Mouse (Mus musculus): ENCODE data around the gene Pdilt. TPM values are rescaled to one million over a fixed set of nuclear protein-coding genes. Genes with fewer than 3 reads are reported as not detected.
"Not testable (repeated sequence)": the region's sequence is repeated elsewhere in the genome, so short reads cannot be mapped to it uniquely, and the experiment has no call there.

Gene Pdilt
- not detected in 2 replicates for polyA plus RNA-seq (2015; fragmentation: Nextera tagmentation; extraction: Ambion mirVana)

DNA sequence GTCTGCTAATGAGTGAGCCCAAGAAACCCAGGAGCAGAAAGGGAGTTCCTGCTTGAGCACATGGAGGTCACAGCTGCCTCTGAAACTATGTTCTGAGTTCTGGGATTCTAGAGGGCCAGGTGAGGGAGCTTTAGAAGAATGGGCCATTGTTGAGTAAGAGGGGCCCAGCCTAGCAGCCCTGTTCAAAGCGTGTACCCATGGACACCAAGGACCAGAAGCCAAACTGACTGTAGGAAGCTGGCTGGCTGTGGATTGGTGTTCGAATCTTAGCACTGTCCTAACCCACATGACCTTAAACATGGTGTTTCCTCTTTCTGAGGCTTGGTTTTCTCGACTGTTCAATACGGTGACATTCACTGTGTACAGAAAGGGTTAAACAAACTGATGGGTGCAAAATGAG lies at the start of gene Pdilt:
Pdilt (minus strand) TSS at position 101 of the 400 bp plus-strand sequence.
- Histone ChIP-seq H3K4me2 (no peak within 1 kb of the TSS), H3K4me3 (replicated peaks) (no peak within 1 kb of the TSS), H3K27ac (no peak within 1 kb of the TSS), H3K4me1 (replicated peaks) (0 out of 2 replicates have a peak, but pooled peaks cover 2% of the 10 kb centered on the region), H3K27me3 (no peaks in the 10 kb centered on the region), H3K36me3 (no peaks in the 10 kb centered on the region), H3K9ac (no peak within 1 kb of the TSS), H3K9me3 (replicated peaks) (no peaks in the 10 kb centered on the region)
- DNase-seq (no peak), ATAC-seq (ENCODE audit: low read depth) (no peak)
- WGBS (ENCODE audit: insufficient replicate concordance) = 51% methylated on average over 4 of the region's 4 CpGs

DNA sequence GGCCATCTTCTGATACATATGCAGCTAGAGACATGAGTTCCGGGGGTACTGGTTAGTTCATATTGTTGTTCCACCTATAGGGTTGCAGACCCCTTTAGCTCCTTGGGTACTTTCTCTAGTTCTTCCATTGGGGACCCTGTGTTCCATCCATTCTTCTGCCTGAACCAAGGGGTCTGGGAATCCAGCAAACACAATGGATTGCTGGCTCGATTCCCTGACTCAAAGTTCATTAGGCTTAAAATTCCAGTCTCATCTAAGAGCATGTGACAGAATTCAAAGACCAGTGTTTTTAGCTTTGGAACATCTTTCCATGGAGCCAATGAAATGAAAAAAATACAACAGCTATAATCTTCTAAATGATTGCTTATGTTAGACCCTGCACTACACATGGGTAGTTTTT lies 39.2 kb upstream of the Pdilt start:
- H3K27ac ChIP-seq; H3K36me3 ChIP-seq; H3K4me1 ChIP-seq (replicated peaks); H3K9ac ChIP-seq; H3K4me3 ChIP-seq (replicated peaks); H3K27me3 ChIP-seq; DNase-seq; ATAC-seq (ENCODE audit: low read depth); H3K4me2 ChIP-seq; H3K9me3 ChIP-seq (replicated peaks): not testable (repeated sequence)
- WGBS (ENCODE audit: insufficient replicate concordance) = 74% methylated on average over 2 of the region's 2 CpGs

DNA sequence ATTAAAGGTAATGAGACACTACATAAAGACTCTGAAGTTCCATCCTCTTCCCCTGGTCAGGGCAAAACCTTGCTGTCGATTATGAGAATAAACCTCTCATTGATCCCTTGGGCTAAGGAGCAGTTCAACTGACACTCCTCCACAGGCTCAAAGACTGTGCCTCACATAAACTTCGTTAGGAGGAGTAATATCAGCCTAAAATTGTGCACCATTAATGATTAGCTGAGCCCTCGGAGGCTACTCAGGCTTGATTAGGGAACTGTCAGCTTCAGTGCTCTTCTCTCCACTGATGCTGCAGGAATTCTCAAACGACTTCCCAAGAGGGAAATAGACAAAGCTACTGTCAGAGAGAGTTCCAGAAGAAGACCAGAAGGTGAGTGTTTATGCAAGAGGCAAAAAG lies 38.2 kb upstream of the Pdilt start:
- Histone ChIP-seq H3K27me3 (no peaks in the 10 kb centered on the region), H3K9ac (no peak overlapping the region), H3K4me1 (replicated peaks) (no peaks in the 10 kb centered on the region), H3K4me3 (replicated peaks) (no peak overlapping the region), H3K27ac (no peak overlapping the region), H3K36me3 (no peaks in the 10 kb centered on the region), H3K4me2 (no peak overlapping the region), H3K9me3 (replicated peaks) (no peaks in the 10 kb centered on the region)
- no peak for DNase-seq
- WGBS (ENCODE audit: insufficient replicate concordance) = 36% methylated on average over 4 of the region's 4 CpGs
- ATAC-seq (ENCODE audit: low read depth) = no peak

DNA sequence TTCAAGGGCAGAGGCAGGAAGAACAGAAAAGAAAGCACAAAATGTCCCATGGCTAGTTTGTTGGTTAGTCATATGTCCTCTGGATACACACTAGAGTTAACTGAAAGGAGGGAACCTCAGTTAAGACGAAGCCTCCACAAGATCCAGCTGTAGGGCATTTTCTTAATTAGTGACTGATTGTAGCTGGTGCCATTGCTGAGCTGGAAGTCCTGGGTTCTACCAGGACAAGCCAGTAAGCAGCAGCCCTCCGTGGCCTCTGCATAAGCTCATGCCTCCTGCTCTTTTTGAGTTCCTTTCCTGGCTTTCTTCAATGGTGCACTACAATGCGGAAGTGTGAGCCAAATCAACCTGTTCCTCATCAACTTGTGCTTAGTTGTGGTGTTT lies 37.2 kb upstream of the Pdilt start:
- DNase-seq (no peak), ATAC-seq (ENCODE audit: low read depth) (no peak)
- no peak overlapping the region for H3K4me2 ChIP-seq
- H3K36me3 ChIP-seq = no peaks in the 10 kb centered on the region
- H3K9me3 ChIP-seq (replicated peaks) = no peaks in the 10 kb centered on the region
- H3K9ac ChIP-seq = no peak overlapping the region
- no peak overlapping the region for H3K4me3 ChIP-seq (replicated peaks)
- WGBS (ENCODE audit: insufficient replicate concordance) = 56% methylated on average over 3 of the region's 3 CpGs
- no peaks in the 10 kb centered on the region for H3K4me1 ChIP-seq (replicated peaks)
- no peak overlapping the region for H3K27ac ChIP-seq
- H3K27me3 ChIP-seq = no peaks in the 10 kb centered on the region

DNA sequence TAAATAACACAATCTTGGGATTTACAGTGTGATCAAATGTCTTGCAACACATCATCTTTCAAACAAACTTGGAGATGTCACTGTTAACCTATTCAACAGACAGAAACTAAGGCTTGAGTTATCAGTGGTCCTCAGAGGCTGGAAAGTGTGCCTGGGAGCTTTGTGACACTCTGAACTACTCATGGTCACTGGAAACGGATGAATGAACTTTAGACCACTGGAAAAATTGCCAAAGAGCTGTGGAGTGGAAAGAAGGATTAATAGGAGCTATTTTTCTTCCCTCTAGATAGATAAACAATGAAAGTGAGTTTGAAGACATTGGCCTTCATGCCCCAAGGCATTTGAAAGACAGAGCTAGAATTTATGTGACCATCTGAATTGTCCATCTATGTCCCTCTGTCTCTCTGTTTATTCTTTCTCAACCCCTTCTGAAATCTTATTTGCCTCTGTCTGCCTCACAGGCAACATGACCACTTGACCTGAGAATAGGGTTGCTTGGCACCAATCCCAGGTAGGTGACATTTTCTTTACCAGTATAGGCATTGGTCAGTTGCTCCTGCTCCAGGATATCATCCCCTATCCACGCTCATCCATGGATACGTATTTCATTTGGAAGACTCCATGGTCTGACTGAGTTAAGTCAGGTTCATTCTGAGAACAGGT lies 36.6 kb upstream of the Pdilt start:
- no peak overlapping the region for H3K27ac ChIP-seq
- H3K4me1 ChIP-seq (replicated peaks) = no peaks in the 10 kb centered on the region
- ATAC-seq (ENCODE audit: low read depth) (no peak), DNase-seq (no peak)
- no peak overlapping the region for H3K4me2 ChIP-seq
- H3K9me3 ChIP-seq (replicated peaks) = no peaks in the 10 kb centered on the region
- no peak overlapping the region for H3K9ac ChIP-seq
- H3K27me3 ChIP-seq = no peaks in the 10 kb centered on the region
- no peaks in the 10 kb centered on the region for H3K36me3 ChIP-seq
- H3K4me3 ChIP-seq (replicated peaks) = no peak overlapping the region
- 51% methylated on average over 3 of the region's 3 CpGs for WGBS (ENCODE audit: insufficient replicate concordance)

DNA sequence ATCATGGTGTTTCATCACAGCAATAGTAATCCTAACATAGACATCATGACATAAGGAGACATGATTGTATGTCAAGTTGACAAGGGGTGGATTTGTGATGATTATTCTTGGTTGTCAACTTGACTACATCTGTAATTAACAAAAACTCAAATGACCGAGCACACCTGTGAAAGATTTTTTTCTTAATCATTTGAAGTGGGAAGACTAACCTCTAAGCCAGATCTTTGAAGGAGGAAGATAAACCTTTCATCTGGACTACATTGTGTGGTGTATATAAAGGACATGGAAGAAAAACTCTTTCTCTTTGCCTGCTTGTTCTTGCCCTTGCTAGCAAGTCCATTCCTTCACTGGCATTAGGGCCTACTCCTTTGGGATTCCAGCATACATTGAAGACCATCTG lies 30.8 kb upstream of the Pdilt start, which contains the start of gene Acsm2:
Acsm2 (plus strand) TSS at position 301 of the 400 bp plus-strand sequence.
- WGBS (ENCODE audit: insufficient replicate concordance) = 50% methylated on average over 1 of the region's 1 CpGs
- Histone ChIP-seq H3K4me1 (replicated peaks) (no peaks in the 10 kb centered on the region), H3K9ac (no peak within 1 kb of the TSS), H3K4me3 (replicated peaks) (no peak within 1 kb of the TSS), H3K36me3 (no peaks in the 10 kb centered on the region), H3K27ac (no peak within 1 kb of the TSS), H3K27me3 (no peaks in the 10 kb centered on the region), H3K9me3 (replicated peaks) (no peaks in the 10 kb centered on the region), H3K4me2 (no peak within 1 kb of the TSS)
- ATAC-seq (ENCODE audit: low read depth) = no peak
- DNase-seq = no peak

DNA sequence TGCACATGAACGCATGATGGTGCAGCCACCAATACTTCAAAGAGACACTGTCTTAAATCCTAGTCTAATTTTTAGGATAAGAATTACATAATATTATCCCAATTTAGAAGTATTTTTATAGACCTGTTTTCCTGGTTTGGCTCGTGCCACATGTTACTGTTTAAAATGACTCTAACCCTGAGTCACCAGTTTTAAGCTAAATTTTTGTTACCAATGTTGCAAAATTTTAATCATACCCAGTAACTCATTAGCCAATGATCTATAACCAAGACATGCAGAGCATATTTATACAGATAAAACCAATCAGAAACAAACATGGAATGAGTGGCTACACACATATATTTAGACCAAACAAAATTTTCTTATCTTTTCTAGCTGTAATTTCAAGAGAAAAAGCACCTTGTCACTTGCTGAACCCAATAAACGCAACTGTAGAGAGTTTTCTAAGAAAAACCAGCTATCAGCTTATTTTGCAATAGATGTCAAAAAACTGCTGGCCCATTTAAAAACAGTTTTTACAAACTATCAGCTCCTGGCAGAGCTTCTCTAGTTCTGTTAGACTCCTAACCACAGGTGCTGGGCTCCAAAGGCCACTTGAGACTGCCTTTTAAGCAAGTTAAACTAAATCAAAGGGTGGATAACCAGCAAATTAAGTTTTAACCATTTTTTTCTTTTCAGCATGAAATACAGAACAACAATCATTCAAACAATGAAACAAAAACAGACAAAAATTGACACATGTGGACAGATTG lies 27.4 kb upstream of the Pdilt start:
- Histone ChIP-seq H3K4me3 (replicated peaks) (no peak overlapping the region), H3K4me1 (replicated peaks) (no peaks in the 10 kb centered on the region), H3K9me3 (replicated peaks) (no peaks in the 10 kb centered on the region), H3K27ac (no peak overlapping the region), H3K9ac (no peak overlapping the region), H3K27me3 (no peaks in the 10 kb centered on the region), H3K36me3 (no peaks in the 10 kb centered on the region), H3K4me2 (no peak overlapping the region)
- DNase-seq = no peak
- no peak for ATAC-seq (ENCODE audit: low read depth)
- WGBS (ENCODE audit: insufficient replicate concordance) = 61% methylated on average over 3 of the region's 3 CpGs

DNA sequence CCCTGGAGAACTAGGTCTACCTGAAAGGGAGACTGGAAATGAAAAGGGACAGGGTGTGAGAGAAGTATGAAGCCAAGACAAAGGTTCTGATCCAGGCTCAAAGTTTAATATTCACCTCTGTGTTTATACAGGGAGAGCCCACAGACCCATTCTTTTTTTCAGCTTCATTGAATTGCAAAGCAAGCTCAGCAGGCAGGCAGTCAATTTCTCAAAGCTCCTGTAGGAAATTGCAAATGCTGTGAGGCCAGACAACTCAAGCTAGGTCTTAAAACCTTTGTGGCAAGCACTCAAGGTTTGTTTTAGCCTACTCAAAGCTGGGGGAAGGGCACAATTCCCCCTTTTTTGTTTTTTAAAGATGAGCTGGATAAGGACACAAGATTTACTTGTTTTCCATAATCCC lies 22.3 kb upstream of the Pdilt start:
- ATAC-seq (ENCODE audit: low read depth) = no peak
- no peak overlapping the region for H3K4me2 ChIP-seq
- H3K36me3 ChIP-seq = no peaks in the 10 kb centered on the region
- H3K27ac ChIP-seq = no peak overlapping the region
- H3K4me1 ChIP-seq (replicated peaks) = no peaks in the 10 kb centered on the region
- no peak for DNase-seq
- H3K27me3 ChIP-seq = no peaks in the 10 kb centered on the region
- H3K9me3 ChIP-seq (replicated peaks) = no peaks in the 10 kb centered on the region
- H3K9ac ChIP-seq = no peak overlapping the region
- H3K4me3 ChIP-seq (replicated peaks) = no peak overlapping the region

DNA sequence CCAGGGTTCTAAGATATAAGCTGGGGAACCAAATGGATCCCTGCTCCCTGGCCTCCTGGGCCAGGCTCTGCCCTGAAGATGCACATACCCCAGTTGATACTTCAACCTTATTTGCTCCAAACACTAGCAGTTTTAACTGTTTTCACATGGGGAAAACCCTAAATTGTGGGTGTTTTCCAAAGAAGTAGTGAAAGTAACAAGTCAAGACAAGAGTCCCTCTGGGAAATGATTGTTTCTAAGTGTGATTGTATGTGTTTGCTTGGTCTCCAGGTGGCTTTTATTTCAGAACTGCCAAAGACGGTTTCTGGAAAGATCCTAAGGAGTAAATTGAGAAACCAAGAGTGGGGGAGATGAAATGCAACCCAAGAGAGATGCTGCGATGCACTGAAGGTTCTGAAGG lies 19.2 kb upstream of the Pdilt start:
- no peak overlapping the region for H3K4me3 ChIP-seq (replicated peaks)
- no peak overlapping the region for H3K27ac ChIP-seq
- ATAC-seq (ENCODE audit: low read depth) (no peak), DNase-seq (no peak)
- no peak overlapping the region for H3K9ac ChIP-seq
- no peaks in the 10 kb centered on the region for H3K9me3 ChIP-seq (replicated peaks)
- no peaks in the 10 kb centered on the region for H3K36me3 ChIP-seq
- H3K27me3 ChIP-seq = no peaks in the 10 kb centered on the region
- no peaks in the 10 kb centered on the region for H3K4me1 ChIP-seq (replicated peaks)
- H3K4me2 ChIP-seq = no peak overlapping the region
- 53% methylated on average over 2 of the region's 2 CpGs for WGBS (ENCODE audit: insufficient replicate concordance)

DNA sequence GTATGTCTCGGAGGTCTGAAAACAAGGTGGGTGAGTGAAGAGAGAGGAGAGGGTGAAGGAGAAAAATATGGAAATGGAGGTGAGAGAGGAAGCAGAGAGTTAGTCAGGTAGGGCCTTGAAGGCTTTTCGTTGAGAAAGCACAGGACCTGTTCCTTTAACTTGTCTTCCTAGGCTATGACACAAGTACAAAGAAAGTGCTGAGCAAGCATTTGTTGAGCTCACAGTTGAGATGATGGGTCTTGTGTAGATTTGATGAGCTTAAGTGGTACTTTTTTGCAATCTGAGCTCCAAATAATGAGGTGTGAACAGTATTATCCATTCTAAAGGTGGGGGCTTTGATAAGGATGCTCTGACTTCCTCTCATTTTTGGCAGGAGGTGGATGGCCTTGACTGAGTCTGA lies 11.1 kb upstream of the Pdilt start:
- 52% methylated on average over 2 of the region's 2 CpGs for WGBS (ENCODE audit: insufficient replicate concordance)
- Histone ChIP-seq H3K9me3 (replicated peaks) (no peaks in the 10 kb centered on the region), H3K27me3 (no peaks in the 10 kb centered on the region), H3K4me3 (replicated peaks) (no peak overlapping the region), H3K36me3 (no peaks in the 10 kb centered on the region), H3K4me2 (no peak overlapping the region), H3K27ac (no peak overlapping the region), H3K4me1 (replicated peaks) (no peaks in the 10 kb centered on the region), H3K9ac (no peak overlapping the region)
- DNase-seq (no peak), ATAC-seq (ENCODE audit: low read depth) (no peak)

DNA sequence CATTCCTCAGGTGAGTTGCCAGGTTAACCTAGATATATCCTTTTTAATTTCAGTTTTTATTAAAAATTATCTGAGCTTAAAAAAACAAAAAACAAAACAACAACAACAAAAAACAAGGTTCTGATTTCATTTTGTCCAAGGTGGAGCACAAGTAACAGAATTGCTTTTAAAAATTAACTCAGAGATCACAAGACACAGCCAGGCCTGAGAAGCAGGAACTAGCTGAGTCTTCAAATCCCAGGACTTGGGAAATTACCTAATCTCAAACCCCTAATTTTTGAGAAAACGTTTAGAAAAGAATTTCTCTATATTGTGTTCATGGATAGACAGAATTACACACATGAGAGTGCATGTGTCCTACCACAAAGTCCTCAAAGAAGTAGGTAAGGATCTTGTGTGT lies 9.6 kb upstream of the Pdilt start:
- H3K4me2 ChIP-seq = no peak overlapping the region
- 30% methylated on average over 1 of the region's 1 CpGs for WGBS (ENCODE audit: insufficient replicate concordance)
- no peak overlapping the region for H3K9ac ChIP-seq
- DNase-seq (no peak), ATAC-seq (ENCODE audit: low read depth) (no peak)
- no peaks in the 10 kb centered on the region for H3K4me1 ChIP-seq (replicated peaks)
- no peaks in the 10 kb centered on the region for H3K9me3 ChIP-seq (replicated peaks)
- H3K27me3 ChIP-seq = no peaks in the 10 kb centered on the region
- no peak overlapping the region for H3K4me3 ChIP-seq (replicated peaks)
- H3K36me3 ChIP-seq = no peaks in the 10 kb centered on the region
- H3K27ac ChIP-seq = no peak overlapping the region

DNA sequence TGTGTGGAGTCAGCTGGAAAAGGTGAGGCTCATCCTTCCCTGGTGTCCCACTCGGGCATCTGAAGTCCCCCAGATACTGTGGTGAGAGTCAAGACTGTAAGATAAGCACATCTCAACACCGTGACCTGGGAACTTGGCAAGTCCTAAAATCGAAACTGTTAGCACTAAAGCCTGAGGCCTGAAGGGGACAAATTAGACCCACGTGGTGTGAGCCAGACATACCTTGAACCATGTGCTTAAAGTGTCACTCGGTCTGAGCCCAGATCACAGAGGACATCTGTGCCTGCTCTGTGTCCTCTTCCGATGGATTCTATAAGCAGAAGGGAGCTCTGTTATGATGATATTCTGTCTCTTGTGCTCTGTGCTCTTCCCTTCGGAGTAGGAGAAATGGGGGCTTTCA lies 5.3 kb upstream of the Pdilt start:
- H3K27ac ChIP-seq = no peak overlapping the region
- WGBS (ENCODE audit: insufficient replicate concordance) = 53% methylated on average over 7 of the region's 7 CpGs

More for the DNA sequence above, 5.3 kb upstream of the Pdilt start:
- no peak for DNase-seq
- Histone ChIP-seq H3K36me3 (no peaks in the 10 kb centered on the region), H3K27me3 (no peaks in the 10 kb centered on the region), H3K4me2 (no peak overlapping the region), H3K4me3 (replicated peaks) (no peak overlapping the region), H3K4me1 (replicated peaks) (0 out of 2 replicates have a peak, but pooled peaks cover 2% of the 10 kb centered on the region), H3K9ac (no peak overlapping the region), H3K9me3 (replicated peaks) (no peaks in the 10 kb centered on the region)
- ATAC-seq (ENCODE audit: low read depth) = no peak
